Mouse (Mus musculus): ENCODE data around the gene Atxn7l3. TPM values are rescaled to one million over a fixed set of nuclear protein-coding genes. Genes with fewer than 3 reads are reported as not detected.
"Not testable (repeated sequence)": the region's sequence is repeated elsewhere in the genome, so short reads cannot be mapped to it uniquely, and the experiment has no call there.

The Atxn7l3 gene
- polyA plus RNA-seq, 1 experiment from 2014 or later = 11.8 TPM

DNA sequence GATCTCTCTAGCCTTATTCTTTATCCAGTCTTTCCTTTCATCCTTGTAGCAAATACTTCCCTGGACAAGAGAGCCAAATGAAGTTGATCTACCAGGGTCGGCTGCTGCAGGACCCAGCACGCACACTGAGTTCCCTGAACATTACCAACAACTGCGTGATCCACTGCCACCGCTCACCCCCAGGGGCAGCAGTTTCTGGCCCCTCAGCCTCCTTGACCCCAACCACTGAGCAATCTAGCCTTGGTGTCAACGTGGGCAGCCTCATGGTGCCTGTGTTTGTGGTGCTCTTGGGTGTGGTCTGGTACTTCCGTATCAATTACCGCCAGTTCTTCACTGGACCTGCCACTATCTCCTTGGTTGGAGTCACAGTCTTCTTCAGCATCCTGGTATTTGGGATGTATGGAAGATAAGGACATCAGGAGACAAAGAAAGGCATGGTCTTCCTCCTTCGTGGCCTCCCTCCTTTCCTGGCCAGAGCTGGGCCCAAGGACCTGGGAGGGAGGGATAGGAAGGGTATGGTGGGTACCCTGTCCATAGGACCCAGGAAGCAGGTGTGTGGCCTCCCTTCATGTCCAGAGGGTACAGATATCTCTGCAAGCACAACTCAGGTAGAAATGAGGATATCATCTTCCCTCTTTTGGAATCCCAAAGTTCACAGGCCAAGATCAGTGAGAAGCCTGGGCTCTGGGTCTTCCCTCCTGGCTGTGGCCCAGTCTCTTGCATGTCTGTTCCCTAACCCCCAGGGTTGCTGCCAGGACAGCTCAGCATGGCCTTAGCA lies 8.2 kb downstream of the Atxn7l3 start:
- no peak overlapping the region for H3K27ac ChIP-seq
- H3K9ac ChIP-seq = no peak overlapping the region
- WGBS = 87% methylated on average over 8 of the region's 8 CpGs
- H3K36me3 ChIP-seq = peaks cover 38% of the 10 kb centered on the region
- H3K27me3 ChIP-seq (replicated peaks) = no peaks in the 10 kb centered on the region
- no peak overlapping the region for H3K4me3 ChIP-seq (replicated peaks)
- H3K4me1 ChIP-seq (replicated peaks) = peaks cover 6% of the 10 kb centered on the region; the same call in 1 of the 2 replicates
- ATAC-seq = no peak
- no peaks in the 10 kb centered on the region for H3K9me3 ChIP-seq
- H3K4me2 ChIP-seq (replicated peaks) = no peak overlapping the region

- Histone ChIP-seq H3K9me3 (no peaks in the 10 kb centered on the region), H3K9ac (no peak overlapping the region), H3K4me2 (replicated peaks) (no peak overlapping the region), H3K27ac (no peak overlapping the region), H3K4me1 (replicated peaks) (peaks cover 6% of the 10 kb centered on the region; the same call in 1 of the 2 replicates), H3K27me3 (replicated peaks) (no peaks in the 10 kb centered on the region), H3K4me3 (replicated peaks) (no peak overlapping the region), H3K36me3 (peaks cover 35% of the 10 kb centered on the region)
- no peak for ATAC-seq
- WGBS = 91% methylated on average over 8 of the region's 8 CpGs
Observed at GRCm38 (mm10) chr11:102287485-102287884, 8.9 kb downstream of the Atxn7l3 start.

- Histone ChIP-seq H3K9ac (peak overlapping the region; percentile 83), H3K27ac (peak overlapping the region; percentile 75), H3K4me2 (replicated peaks) (peak overlapping the region; percentile 78), H3K4me3 (replicated peaks) (peak overlapping the region; percentile 79), H3K36me3 (peaks cover 20% of the 10 kb centered on the region), H3K9me3 (no peaks in the 10 kb centered on the region), H3K27me3 (replicated peaks) (no peaks in the 10 kb centered on the region), H3K4me1 (replicated peaks) (peaks cover 6% of the 10 kb centered on the region; the same call in 1 of the 2 replicates)
- peak; percentile 76 for ATAC-seq
- 2% methylated on average over 31 of the region's 31 CpGs for WGBS
Observed at GRCm38 (mm10) chr11:102285095-102285834, 11.2 kb downstream of the Atxn7l3 start.

DNA sequence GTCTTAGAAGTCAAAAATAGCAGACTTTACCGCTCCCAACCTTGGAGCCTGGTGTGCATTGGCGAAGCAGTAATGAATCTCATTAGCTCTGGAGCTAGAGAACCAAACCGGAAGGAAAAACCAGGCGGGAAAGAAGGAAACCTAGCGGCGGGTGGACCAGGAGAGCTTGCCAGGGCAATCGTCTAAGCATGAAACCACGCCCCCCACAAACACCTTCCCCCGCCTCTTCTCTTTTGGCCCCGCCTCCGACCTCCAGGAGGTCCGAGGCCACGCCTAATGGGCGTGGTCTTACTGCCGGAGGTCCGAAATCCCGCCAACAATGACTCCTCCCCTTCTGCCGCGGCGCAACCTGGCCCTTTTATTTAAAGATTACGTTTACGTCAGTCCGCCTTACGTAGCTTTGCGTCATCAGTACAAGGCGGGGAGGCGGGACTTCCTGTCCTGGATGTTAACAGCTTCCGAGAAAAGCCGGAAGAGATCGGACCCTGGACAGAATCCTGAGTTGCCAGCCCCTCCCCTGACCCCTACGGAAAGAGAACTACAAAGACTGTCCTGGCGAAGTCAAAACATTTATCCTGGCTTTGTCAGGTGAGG lies 11.8 kb downstream of the Atxn7l3 start, which contains the start of gene Tmub2:
Gene Tmub2 (plus strand): TSS at position 431 of the 594 bp plus-strand sequence.
- peak within 1 kb of the TSS; percentile 78 for H3K4me2 ChIP-seq (replicated peaks)
- H3K4me3 ChIP-seq (replicated peaks) = peak within 1 kb of the TSS; percentile 79
- H3K9ac ChIP-seq = peak within 1 kb of the TSS; percentile 83
- peak within 1 kb of the TSS; percentile 75 for H3K27ac ChIP-seq
- no peaks in the 10 kb centered on the region for H3K27me3 ChIP-seq (replicated peaks)
- no peaks in the 10 kb centered on the region for H3K9me3 ChIP-seq
- peaks cover 6% of the 10 kb centered on the region; the same call in 1 of the 2 replicates for H3K4me1 ChIP-seq (replicated peaks)
- WGBS = under 1% methylated on average over 32 of the region's 32 CpGs
- peaks cover 17% of the 10 kb centered on the region for H3K36me3 ChIP-seq
- peak; percentile 95 for ATAC-seq

DNA sequence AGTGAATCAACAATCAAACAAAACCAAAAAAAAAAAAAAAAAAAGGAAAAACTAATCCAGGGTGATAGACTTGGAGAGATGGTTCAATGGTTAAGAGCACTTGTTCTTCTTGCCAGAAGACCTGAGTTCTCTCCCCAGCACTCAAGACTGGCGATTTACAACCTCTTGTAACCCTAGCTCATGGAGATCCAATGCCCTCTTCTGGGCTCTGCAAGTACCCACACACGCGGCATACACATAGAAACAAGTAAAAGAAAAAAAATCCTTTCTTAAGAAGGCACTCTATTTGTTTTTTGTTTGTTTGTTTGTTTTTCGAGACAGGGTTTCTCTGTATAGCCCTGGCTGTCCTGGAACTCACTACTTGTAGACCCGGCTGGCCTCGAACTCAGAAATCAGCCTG lies 12.5 kb downstream of the Atxn7l3 start:
- H3K27ac ChIP-seq = peak overlapping the region; percentile 22; the same call in 1 of the 2 replicates

DNA sequence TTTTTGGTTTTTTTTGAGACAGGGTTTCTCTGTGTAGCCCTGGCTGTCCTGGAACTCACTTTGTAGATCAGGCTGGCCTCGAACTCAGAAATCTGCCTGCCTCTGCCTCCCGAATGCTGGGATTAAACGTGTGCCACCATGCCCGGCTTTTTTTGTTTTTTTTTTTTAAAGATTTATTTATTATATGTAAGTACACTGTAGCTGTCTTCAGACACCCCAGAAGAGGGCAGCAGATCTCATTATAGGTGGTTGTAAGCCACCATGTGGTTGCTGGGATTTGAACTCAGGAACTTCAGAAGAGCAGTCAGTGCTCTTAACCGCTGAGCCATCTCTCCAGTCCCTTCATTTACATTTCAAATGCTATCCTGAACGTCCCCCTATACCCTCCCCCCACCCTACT lies 16.2 kb downstream of the Atxn7l3 start:
- not testable (repeated sequence) for H3K4me3 ChIP-seq (replicated peaks); H3K27ac ChIP-seq; H3K4me2 ChIP-seq (replicated peaks); H3K4me1 ChIP-seq (replicated peaks); H3K36me3 ChIP-seq; H3K9me3 ChIP-seq; H3K9ac ChIP-seq; H3K27me3 ChIP-seq (replicated peaks); ATAC-seq
- 69% methylated on average over 6 of the region's 6 CpGs for WGBS

More for the DNA sequence above, 12.5 kb downstream of the Atxn7l3 start:
- Histone ChIP-seq H3K4me2 (replicated peaks) (peak overlapping the region; percentile 78), H3K9ac (no peak overlapping the region; the same call in 1 of the 2 replicates), H3K4me1 (replicated peaks) (peaks cover 6% of the 10 kb centered on the region; the same call in 1 of the 2 replicates), H3K27me3 (replicated peaks) (no peaks in the 10 kb centered on the region), H3K36me3 (peaks cover 16% of the 10 kb centered on the region), H3K4me3 (replicated peaks) (0 out of 2 replicates have a peak overlapping the region, but pooled peaks have one; percentile 79), H3K9me3 (no peaks in the 10 kb centered on the region)
- ATAC-seq = peak; percentile 24; the same call in 1 of the 2 replicates
- WGBS = 83% methylated on average over 6 of the region's 6 CpGs

GRCm38 (mm10) chr11:102279595-102279994 lies 16.8 kb downstream of the Atxn7l3 start:
- Histone ChIP-seq H3K36me3 (no peaks in the 10 kb centered on the region), H3K4me2 (replicated peaks) (no peak overlapping the region), H3K9me3 (no peaks in the 10 kb centered on the region), H3K27ac (no peak overlapping the region), H3K9ac (no peak overlapping the region), H3K4me3 (replicated peaks) (no peak overlapping the region), H3K27me3 (replicated peaks) (no peaks in the 10 kb centered on the region), H3K4me1 (replicated peaks) (0 out of 2 replicates have a peak, but pooled peaks cover 2% of the 10 kb centered on the region)
- no peak for ATAC-seq
- WGBS = 93% methylated on average over 3 of the region's 3 CpGs

DNA sequence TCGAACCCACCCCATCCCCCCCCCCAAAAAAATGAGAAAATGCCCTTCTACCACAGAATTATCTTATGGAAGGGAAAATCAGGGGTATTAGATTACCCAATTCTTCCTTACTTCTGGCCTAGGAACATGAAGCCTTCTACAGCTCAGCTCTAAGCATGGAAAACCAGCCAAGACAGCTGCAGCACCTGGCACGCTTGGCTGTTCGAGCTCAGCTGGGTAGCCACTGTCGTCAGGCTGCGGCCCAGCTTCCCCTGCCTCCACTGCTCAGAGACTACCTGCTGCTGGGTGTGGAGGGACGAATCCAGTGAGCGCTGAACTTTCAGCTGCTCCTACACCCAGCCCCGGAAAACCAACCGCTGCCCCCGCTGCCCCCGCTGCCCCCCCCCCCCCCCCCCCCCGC lies 18.7 kb downstream of the Atxn7l3 start:
- Histone ChIP-seq H3K9me3 (no peaks in the 10 kb centered on the region), H3K36me3 (no peaks in the 10 kb centered on the region), H3K27me3 (replicated peaks) (no peaks in the 10 kb centered on the region), H3K4me2 (replicated peaks) (no peak overlapping the region), H3K27ac (no peak overlapping the region), H3K4me1 (replicated peaks) (0 out of 2 replicates have a peak, but pooled peaks cover 2% of the 10 kb centered on the region), H3K4me3 (replicated peaks) (no peak overlapping the region), H3K9ac (no peak overlapping the region)
- 78% methylated on average over 9 of the region's 12 CpGs for WGBS
- ATAC-seq = no peak

DNA sequence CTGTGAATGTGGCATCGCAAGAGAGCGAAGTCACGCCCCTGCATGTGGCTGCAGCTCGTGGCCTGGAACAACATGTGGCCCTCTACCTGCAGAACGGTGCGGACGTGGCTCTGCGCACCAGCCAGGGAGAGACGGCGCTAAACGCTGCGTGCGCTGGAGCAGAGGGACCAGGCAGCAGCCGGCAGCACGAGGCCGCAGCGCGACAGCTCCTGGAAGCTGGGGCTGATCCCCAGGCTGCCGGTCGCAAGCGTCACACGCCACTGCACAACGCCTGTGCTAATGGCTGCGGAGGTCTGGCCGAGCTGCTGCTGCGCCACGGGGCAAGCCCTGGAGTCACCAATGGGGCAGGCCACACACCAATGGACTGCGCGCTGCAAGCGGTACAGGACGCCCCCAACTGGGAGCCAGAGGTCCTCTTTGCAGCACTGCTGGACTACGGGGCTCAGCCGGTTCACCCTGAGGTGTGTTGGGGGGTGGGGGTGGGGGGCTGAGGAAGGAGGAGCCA lies 20.0 kb downstream of the Atxn7l3 start:
- peak; percentile 83 for ATAC-seq
- peak overlapping the region; percentile 31 for H3K4me3 ChIP-seq (replicated peaks)
- peak overlapping the region; percentile 55 for H3K9ac ChIP-seq
- 0 out of 2 replicates have a peak, but pooled peaks cover 2% of the 10 kb centered on the region for H3K4me1 ChIP-seq (replicated peaks)
- no peaks in the 10 kb centered on the region for H3K27me3 ChIP-seq (replicated peaks)
- H3K27ac ChIP-seq = no peak overlapping the region
- no peaks in the 10 kb centered on the region for H3K36me3 ChIP-seq
- WGBS = 1% methylated on average over 33 of the region's 33 CpGs
- no peaks in the 10 kb centered on the region for H3K9me3 ChIP-seq
- peak overlapping the region; percentile 78 for H3K4me2 ChIP-seq (replicated peaks)

DNA sequence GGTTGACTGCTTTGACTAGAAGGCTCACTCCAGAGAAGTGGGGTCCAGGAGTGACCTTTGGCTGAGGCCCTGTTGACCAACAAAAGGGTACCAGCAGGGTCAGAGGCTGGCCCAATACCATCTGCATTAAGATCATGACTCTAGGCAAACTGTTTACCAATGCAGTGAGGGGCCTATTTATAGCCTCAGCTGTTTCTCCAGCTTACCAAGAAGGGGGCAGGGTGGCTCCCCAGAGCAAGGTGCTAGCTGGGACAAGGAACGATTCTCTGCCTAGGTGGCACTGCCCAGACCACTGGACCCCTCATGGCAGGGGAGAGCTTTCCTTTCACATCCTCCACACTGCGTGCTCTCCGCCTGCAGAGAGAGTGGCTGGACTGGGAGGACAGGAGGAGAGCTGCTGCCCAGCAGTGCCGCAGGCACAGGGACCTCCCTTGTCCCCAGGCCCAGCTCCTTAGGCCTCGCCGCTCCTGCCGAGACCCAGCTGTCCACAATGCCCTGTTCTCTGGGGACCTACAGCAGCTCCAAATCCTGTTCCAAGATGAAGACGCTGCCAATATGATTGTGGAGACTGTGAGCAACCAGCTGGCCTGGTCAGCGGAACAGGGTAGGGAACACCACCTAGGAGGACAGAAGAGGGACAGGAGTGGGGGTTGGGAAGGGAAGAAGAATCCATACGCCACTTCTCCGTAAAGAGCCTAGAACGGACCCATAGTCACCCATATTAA lies 27.7 kb downstream of the Atxn7l3 start, which contains the start of gene Asb16:
Gene Asb16 (plus strand): TSS at position 224 of the 725 bp plus-strand sequence.
- Histone ChIP-seq H3K9ac (no peak within 1 kb of the TSS; the same call in 1 of the 2 replicates), H3K27ac (no peak within 1 kb of the TSS), H3K4me3 (replicated peaks) (no peak within 1 kb of the TSS), H3K27me3 (replicated peaks) (no peaks in the 10 kb centered on the region), H3K36me3 (no peaks in the 10 kb centered on the region), H3K4me2 (replicated peaks) (no peak within 1 kb of the TSS), H3K4me1 (replicated peaks) (peaks cover 3% of the 10 kb centered on the region; the same call in 1 of the 2 replicates), H3K9me3 (no peaks in the 10 kb centered on the region)
- ATAC-seq = no peak
- 84% methylated on average over 12 of the region's 12 CpGs for WGBS

- ATAC-seq = peak; percentile 81
- no peaks in the 10 kb centered on the region for H3K27me3 ChIP-seq (replicated peaks)
- H3K9me3 ChIP-seq = no peaks in the 10 kb centered on the region
- H3K9ac ChIP-seq = no peak overlapping the region; the same call in 1 of the 2 replicates
- H3K36me3 ChIP-seq = no peaks in the 10 kb centered on the region
- WGBS = 6% methylated on average over 11 of the region's 11 CpGs
- H3K27ac ChIP-seq = no peak overlapping the region
- H3K4me2 ChIP-seq (replicated peaks) = no peak overlapping the region
- H3K4me3 ChIP-seq (replicated peaks) = no peak overlapping the region
- H3K4me1 ChIP-seq (replicated peaks) = peaks cover 3% of the 10 kb centered on the region; the same call in 1 of the 2 replicates
Observed at GRCm38 (mm10) chr11:102267480-102267879, 29.0 kb downstream of the Atxn7l3 start.
